Mouse (Mus musculus) ES-E14 (cell line): ENCODE measurements at regions not wholly inside any gene's neighbourhood (a gene's known extent, or its start where the extent isn't known, plus 50 kb on each side); places are given as distances from the start of the nearest gene placed in this dataset.

Source experiments
- MAFK ChIP-seq: IDR thresholded peaks from 2 replicates; pipeline ENCODE4 v1.6.1; 2014; ENCODE audit warnings: mild to moderate bottlenecking, low read depth, low read length, inconsistent platforms; ENCODE audit not compliant: insufficient read depth
- ZNF384 ChIP-seq: IDR thresholded peaks from 2 replicates; pipeline ENCODE4 v1.6.1; 2012; ENCODE audit warnings: low read depth, low read length, inconsistent platforms

- no peak for TF ChIP-seq MAFK
- no peak for TF ChIP-seq ZNF384
Measured at GRCm38 (mm10) chr14:105514413-105514812, 256.0 kb downstream of the Ndfip2 start.
